Mouse (Mus musculus) right cerebral cortex, postnatal 4 days (tissue): ENCODE measurements at regions not wholly inside any gene's neighbourhood (a gene's known extent, or its start where the extent isn't known, plus 50 kb on each side); places are given as distances from the start of the nearest gene placed in this dataset.

Experiments
- DNase-seq: peaks from one replicate; pipeline ENCODE4 v3.0.0-alpha.2; 2022

DNA sequence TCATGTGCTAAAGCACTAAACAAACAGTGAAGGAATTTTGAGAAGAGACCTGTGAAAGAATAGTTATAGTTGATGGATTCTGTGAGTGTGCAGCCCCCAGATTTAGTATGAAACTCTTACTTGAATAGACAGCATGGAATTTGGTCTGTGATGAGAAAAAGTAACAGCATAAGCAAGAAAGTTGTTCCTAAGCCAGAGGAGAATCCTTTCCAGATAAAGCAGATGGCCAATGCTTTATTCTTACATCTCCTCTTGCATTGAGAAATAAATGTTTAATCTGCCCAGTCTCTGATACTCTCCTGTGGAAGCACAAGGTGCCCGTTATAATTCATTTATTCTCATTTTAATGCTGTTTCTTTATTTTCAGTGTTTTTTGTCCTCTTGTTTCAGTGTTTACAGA is 263.5 kb downstream of the Tecrl start:
- DNase-seq: no peak

DNA sequence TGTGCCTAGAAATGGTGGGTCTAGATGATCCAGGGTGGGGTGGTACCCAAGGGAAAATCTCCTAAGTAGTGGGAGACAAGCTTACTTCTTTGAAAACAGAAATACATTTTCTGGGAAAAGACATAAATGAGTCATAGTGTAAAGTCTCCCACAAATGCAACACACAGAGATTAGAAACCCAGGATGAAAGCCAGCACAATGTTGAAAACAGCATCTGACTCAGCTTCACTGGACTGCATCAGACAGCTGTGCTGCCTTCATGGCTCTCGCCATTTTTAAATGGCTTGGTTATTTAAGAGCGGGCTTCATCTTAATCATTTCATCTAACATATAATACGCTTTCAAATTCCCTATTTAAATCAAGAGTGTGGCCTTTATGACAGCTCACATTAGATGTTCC is 300.2 kb downstream of the Tecrl start:
- DNase-seq: no peak

DNA sequence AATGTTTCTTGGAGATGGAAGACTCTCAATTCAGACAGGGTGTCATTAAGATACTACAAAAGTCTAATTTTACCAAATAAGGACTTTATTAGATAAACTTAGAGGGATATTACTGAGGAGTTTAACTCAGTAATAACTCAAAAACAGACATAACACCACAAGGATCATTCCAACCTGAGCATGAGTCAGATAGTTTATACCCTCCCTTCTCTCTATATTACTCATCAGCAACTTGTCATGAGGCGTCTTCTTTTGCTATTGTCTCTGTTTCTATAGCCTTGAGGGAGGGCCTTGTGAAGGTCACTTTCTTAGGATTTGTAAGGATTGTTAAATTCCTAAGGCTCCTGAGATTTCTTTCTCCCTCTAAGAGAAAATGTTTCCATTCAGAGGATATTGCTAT is 307.8 kb downstream of the Tecrl start:
- no peak for DNase-seq

DNA sequence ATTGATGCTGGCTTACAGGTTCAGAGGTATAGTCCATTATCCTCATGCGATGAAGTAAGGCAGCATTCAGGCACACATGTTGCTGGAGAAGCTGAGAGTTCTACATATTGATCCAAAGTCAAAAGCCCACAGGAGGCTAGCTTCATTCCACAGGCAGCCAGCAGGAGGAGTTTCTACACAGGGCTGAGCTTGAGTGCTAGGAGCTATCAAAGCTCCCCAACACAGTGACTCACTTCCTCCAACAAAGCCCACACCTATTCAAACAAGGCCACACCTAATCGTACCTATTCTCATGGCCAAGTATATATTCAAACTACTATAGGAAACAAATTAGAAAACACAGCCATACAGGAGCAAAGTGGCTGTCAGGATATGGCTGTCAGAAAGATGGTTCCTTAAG is 325.3 kb downstream of the Tecrl start:
- DNase-seq: no peak

DNA sequence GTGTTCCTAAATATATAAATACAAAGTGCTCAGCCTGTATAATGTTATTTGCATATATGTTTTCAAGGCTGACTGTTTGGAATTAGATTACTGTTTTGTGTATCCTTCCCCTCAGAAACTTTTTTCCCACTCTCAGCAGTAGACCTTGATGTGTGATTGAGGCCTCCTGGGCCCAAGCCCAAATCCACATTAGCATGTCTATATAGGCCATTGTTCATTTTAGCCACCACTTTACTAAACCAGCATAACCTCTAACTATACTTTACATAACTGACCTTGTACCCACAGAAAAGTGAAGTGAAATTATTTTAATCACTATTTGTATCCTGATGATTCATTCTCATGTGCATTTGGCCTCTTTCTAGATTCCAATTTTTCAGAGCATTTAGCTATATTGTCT is 349.0 kb downstream of the Tecrl start:
- DNase-seq: no peak

DNA sequence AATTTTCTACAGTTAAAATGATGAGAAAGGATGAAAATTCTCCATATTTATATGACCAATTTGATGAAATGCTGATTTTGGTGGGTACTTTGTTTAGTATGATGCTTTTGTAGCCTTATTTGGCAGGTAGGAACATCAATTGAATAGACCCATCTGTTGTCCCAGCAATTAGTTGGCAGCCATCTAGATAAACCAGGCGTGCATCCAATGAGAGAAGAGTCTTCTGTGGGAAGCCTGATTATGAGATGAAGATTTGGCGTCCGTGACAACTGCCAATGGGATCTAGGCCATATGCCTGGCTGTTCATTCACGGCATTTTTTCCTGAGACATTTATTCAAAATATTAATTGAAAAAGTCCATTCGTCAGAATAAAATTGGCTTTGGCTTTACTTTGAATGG is 365.9 kb downstream of the Tecrl start:
- DNase-seq: peak; percentile 23

DNA sequence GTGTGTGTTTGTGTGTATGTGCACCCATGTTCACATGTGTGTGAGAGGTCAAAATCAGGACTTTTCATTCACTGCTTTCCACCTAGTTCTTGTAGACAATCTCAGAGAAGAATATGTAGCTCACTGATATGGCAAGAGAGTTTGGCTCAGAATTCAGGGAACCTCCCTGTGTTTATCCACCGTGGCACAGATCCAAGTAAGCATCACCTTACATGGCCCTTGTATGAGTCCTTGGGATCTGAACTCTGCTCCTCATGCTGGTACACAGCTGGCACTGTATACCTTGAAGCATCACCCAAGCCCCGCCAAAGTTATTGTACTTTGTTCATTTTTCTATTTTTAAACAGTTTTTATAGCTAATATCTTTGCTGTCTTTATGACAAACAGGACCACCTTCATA is 385.7 kb downstream of the Tecrl start:
- DNase-seq: no peak

DNA sequence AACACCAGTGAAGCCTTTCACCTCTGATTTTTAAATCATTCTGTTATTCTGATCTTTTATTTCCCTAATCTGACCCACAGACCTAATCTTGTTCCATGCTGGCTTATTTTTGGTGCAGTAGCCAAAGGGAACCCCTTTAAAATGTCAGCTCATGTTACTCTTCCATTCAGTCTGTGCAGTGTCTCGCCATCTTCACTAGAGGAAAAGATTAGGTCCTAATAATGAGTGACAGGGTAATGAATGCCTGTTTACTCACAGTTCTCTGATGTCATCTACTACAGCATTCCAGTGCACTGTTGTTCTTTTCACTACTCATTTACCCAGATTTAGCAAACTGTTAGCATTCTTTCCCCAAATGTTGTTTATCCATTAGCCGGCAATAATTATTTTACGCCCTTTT is 388.2 kb downstream of the Tecrl start:
- no peak for DNase-seq

DNA sequence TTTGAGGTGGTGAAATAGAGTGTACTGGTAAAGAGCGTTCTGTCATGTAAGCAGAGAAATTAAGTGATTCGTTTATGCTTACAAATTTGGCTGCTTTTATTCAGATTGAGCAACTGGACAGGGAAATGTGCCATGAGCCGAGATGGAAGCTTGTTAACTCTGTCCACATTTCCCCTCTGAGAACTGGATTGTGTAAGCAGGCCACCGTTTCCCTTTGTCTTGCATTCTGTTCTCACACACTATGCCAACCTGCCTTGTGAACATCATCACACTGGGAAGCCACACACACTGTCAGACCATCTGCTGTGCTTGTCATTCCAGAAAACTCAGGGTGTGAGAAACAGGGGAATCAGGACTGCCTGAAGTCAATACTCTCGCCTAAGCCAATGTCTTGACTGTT is 388.8 kb downstream of the Tecrl start:
- DNase-seq: no peak

DNA sequence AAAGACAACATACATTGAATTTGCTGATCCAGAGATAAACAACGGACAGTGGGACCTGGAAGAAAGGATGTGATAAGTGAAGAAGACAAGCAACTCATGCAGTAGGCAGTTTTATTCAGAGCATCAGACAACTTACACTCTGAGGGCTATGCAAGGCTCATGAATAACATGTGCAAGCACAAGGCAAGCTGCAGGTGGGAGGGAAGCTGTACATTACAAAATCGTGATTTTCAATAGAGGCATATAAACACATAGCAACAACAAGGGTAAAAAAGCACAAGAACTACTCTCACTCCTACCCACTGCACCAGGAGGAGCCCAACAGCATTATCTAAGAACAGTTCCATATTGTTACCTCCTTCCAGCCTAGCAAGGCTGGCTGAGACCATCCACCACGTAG is 390.5 kb downstream of the Tecrl start:
- no peak for DNase-seq

DNA sequence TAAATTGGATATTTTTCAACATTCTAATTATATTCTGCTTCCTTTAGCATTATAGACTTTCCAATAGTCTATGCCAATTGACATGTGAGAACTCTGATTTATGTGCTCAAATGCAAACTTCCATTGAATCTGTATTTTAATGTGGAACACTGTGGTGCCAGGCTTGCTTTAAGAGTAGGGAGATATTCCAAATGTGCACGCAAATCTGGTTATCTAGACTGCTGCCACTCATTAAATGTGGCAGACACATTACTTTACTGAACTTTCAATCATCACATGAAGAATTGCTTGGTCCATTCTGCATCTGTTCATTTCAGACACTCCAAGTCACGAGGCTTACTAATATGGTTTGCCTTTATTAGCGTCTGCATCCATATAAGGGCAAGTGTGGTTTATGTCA is 399.0 kb downstream of the Tecrl start:
- no peak for DNase-seq

DNA sequence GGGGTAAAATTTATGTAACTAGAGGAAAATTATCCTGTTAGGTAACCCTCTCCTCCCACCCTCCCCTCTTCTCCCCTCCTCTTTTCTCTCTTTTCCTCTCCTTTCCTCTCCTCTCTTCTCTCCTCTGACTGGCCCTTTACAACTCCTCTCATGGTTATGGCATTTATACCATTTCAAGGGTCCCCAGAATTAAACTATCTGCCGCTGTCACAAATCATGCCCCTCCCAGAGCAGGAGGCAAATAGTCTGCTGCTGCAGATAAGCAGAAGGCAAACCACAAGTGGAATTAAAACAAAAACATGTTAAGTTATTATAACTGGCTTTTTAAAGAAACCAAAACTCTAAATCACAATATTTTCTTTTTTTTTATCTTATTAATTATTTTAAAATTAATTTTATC is 407.9 kb downstream of the Tecrl start:
- DNase-seq: no peak

DNA sequence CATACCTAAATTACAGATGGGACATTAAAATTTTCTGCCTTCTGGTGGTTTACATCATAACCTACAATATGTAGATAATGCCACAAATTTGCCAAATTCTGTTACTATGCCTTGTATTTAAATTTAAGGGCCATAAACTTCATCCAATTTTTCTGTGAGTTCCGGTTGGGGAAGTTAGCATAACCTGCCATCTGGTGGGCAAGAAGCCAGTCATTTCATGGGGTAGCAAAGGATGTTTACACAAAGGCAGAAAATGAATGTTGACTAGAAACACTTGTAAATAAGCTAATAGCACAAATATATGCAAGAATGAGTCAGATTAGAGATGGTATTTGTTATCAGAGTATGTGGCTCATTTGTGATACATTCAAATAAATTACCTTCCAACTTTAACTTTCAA is 415.2 kb downstream of the Tecrl start:
- DNase-seq: no peak

DNA sequence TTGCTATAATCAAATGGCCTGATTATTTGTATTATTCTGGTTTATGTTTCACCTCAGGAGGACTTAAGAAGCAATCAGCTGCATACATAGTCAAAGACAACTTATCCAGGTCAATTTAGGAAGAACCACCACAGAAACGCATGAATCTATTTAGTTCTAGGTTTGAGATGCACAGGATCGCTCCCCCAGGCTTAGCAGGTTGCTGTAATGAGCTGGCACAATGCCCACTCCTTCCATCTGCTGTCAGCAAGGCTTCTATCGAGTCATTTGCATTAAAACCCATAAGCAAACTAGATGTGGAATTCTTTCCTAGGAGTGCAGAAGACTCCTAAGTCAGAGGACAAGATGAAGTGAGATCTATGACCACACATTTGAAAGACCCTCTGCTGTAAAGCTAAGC is 455.6 kb downstream of the Tecrl start:
- DNase-seq: peak; percentile 59

DNA sequence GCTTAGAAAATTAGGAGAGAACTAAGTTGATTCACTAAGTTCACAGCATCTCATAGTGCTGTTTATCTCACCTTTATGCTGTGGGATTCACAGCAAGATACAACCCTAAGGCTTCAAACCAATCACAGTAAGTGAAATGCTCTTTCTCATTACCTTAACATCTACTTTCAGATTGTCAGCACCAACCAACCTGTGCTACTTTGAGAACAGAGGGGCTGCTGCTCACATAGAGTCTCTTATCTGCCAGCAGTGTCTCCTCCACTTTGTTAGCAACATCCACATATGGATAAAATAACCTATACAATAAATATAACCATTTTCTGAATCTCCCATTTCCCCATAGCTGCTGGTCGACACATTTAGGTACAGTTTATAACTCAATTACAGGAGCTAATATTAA is 456.1 kb downstream of the Tecrl start:
- DNase-seq: no peak

DNA sequence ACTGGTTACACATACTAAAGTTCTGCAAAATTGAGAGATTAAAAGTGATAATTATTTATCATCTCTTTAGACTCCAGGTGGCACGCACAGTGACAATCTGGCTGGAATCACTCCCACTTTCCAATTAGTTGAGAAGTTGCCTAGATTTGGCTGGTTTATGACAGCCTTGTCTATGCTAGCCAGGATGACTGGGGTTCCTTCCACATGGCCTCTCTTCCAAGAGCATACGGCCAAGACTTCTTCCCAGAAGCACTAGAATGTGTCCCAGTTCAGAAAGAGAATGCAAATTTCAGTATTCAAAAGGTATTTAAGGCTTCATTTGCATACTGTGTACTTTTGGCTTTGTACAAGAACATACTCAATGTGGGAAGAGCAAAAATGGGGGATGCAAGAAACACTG is 456.6 kb downstream of the Tecrl start:
- peak; percentile 2 for DNase-seq

DNA sequence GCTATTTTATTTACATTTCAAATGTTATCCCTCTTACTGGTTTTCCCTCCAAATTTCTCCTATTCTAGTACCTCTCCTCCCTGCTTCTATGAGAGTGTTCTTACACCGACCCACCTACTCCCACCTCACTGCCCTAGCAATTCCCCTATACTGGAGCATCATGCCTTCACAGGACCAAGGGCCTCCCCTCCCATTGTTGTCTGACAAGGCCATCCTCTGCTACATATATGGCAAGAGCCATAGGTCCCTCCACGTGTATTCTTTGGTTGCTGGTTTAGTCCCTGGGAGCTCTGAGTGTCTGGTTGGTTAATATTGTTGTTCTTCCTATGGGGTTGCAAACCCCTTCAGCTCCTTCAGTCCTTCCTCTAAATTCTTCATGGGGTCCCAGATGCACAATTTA is 485.7 kb downstream of the Tecrl start:
- no peak for DNase-seq

DNA sequence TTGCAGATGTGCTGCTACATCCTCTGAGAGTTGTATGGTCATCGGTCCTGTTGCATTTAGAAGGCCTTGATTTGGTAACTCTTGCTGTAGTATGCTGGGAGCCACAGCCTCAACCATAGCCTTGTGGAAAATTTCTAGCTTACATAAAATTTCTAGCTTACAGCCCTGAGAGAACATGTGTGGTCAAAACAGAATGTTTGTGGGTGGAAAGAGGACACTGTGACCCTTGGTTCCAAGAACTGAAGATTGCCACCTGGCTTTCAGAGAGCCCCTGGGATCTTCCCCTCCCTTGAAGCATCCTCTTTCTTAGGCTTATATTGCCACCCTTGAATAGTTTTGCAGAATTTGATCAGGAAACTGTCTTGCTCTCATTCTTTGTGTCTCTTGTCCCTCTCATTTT is 490.6 kb downstream of the Tecrl start:
- DNase-seq: no peak

DNA sequence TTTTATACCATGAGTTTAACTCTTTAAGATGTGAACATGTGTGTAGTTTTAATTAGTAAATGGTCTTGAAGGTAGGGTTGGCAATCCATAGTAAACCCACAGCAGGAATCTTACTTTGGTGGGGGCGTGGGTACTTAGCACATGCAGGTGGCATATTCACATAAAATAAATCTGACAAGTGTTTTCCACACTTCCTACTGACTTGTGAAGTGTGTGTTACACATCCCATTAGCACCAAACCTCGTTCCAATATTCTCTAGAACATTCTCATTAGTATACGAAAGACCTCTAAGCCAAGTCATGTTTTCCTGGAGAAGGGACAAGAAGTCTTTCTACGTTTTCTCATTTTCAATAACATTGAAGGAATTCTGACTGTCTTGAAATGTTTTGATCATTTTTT is 529.7 kb downstream of the Tecrl start:
- DNase-seq: no peak

DNA sequence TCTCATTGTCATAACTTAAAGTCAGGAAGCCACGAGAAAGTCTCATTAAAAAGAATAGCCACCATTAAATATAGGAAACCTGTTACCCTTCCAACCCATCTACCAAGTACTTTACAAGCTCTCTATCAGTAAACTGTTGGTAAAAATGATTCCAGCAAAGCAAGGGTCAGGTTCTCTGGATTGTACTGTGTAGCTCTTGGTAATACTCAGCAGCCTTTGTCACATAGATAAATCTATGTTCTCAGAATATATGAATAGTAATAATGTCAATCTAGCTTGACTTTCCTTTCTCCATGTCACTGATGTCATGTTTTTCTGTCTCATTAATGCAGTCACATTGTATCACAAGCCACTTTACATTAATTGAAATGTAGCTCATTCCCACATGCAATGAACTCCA is 561.8 kb downstream of the Tecrl start:
- DNase-seq: no peak
